Mouse (Mus musculus): ENCODE data around the gene Tbl1x. TPM values are rescaled to one million over a fixed set of nuclear protein-coding genes. Genes with fewer than 3 reads are reported as not detected.

The Tbl1x gene
- polyA plus RNA-seq, 1 experiment from 2014 or later, result 55.5 TPM

DNA sequence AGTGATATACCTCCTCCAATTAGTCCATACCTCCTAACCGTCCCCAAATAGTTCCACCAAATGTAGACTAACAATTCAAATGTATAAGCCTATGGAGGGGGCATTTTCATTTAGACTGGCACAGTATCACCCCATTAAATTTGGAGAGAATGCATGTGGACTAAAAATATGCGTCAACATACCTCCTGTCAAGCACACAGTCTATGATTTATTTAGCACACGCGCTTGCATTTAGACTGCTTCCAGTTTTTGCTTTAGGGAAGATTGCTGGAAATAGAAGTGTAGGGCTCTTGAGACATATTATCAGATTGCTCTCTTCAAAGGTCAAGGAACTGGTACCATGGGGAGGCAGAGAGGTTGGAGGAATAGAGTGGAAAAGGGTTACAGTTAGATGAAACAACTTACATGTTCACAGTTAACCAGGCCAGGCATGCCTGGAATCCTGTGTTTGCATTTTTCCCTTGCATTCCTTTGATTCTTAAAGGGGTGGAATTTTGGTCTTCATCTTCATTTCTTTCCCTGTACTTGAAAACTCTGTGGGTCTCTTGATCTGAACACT is 105.0 kb downstream of the Tbl1x start:
- Histone ChIP-seq H3K9me3 (ENCODE audit: control insufficient read depth, low read length) (no peaks in the 10 kb centered on the region), H3K27ac (ENCODE audit: low read length) (no peak overlapping the region)
- 81% methylated on average over 4 of the region's 4 CpGs for WGBS

DNA sequence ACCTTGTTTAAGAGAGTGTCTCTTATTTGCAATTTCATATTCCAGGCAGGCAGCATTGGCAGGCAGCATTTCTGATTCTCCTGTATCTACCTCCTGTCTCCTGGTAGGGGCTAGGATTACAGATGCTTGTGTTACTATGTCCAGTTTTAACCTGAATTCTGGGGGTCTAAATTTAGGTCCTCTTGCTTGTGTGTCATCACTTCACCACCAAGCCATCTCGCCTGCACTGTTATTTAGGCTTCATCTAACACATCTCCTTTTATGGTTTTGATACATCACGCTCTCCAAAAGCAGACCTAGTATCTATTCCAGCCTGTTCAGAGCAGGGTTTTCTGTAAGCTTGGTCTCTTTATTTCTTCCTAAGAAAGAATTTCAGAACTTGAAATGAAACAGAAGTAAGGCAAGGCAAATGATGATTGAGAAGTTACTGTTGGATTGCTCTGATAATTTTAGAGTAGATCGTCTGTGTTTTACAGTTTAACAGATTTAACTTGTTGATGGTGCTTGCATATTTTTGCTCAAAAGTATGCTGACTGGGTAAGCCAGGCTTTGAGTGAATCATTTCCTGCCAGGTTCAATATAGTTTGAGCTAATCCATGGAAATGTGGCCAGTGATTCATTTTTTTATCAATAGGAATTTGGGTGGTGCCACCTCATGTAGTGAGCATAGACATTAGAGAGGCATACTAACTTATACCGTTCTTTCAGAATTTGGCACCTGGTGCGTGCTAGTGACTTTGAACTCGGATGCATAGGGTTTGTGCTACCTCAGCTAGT is 106.7 kb downstream of the Tbl1x start:
- Histone ChIP-seq H3K4me3 (replicated peaks; ENCODE audit: low read length) (no peak overlapping the region), H3K27ac (ENCODE audit: low read length) (no peak overlapping the region), H3K9me3 (ENCODE audit: control insufficient read depth, low read length) (no peaks in the 10 kb centered on the region), H3K27me3 (replicated peaks; ENCODE audit: control insufficient read depth, insufficient read depth, low read length) (no peaks in the 10 kb centered on the region), H3K4me1 (replicated peaks; ENCODE audit: control insufficient read depth, insufficient read depth, low read length) (no peaks in the 10 kb centered on the region), H3K9ac (replicated peaks; ENCODE audit: low read depth, low read length) (no peak overlapping the region), H3K36me3 (ENCODE audit: control insufficient read depth, insufficient read depth) (no peaks in the 10 kb centered on the region), H3K4me2 (ENCODE audit: low read length) (no peak overlapping the region)
- 80% methylated on average over 6 of the region's 6 CpGs for WGBS
- no peak for ATAC-seq

More for the DNA sequence above, 105.0 kb downstream of the Tbl1x start:
- no peak overlapping the region for H3K9ac ChIP-seq (replicated peaks; ENCODE audit: low read depth, low read length)
- ATAC-seq, result no peak
- H3K4me2 ChIP-seq (ENCODE audit: low read length), result no peak overlapping the region
- H3K4me3 ChIP-seq (replicated peaks; ENCODE audit: low read length), result no peak overlapping the region
- no peaks in the 10 kb centered on the region for H3K27me3 ChIP-seq (replicated peaks; ENCODE audit: control insufficient read depth, insufficient read depth, low read length)
- no peaks in the 10 kb centered on the region for H3K4me1 ChIP-seq (replicated peaks; ENCODE audit: control insufficient read depth, insufficient read depth, low read length)
- no peaks in the 10 kb centered on the region for H3K36me3 ChIP-seq (ENCODE audit: control insufficient read depth, insufficient read depth)

DNA sequence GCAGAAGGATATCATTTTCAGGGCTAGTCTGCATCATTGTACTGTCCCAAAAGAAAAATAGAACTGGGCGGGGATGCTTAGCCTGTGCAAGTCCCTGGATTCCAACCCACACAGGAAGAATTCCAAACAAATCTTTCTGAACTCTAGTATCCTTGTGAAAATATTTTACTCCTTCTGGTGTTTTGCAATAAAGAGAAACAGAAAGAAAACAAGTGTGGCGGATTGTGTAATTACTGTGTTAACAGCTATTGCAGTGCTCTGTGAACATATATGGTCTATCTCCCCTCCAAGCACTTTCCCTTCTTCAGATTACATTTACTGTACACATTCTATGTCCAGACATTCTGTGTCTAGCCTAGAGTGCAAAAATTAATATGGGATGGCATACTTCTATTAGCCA is 119.6 kb downstream of the Tbl1x start:
- no peak for ATAC-seq
- WGBS, result 88% methylated on average over 2 of the region's 2 CpGs
- no peak overlapping the region for H3K9ac ChIP-seq (replicated peaks; ENCODE audit: low read depth, low read length)
- no peaks in the 10 kb centered on the region for H3K9me3 ChIP-seq (ENCODE audit: control insufficient read depth, low read length)
- H3K36me3 ChIP-seq (ENCODE audit: control insufficient read depth, insufficient read depth), result no peaks in the 10 kb centered on the region
- H3K4me2 ChIP-seq (ENCODE audit: low read length), result no peak overlapping the region
- H3K4me3 ChIP-seq (replicated peaks; ENCODE audit: low read length), result no peak overlapping the region
- no peaks in the 10 kb centered on the region for H3K27me3 ChIP-seq (replicated peaks; ENCODE audit: control insufficient read depth, insufficient read depth, low read length)
- H3K4me1 ChIP-seq (replicated peaks; ENCODE audit: control insufficient read depth, insufficient read depth, low read length), result no peaks in the 10 kb centered on the region
- H3K27ac ChIP-seq (ENCODE audit: low read length), result no peak overlapping the region

DNA sequence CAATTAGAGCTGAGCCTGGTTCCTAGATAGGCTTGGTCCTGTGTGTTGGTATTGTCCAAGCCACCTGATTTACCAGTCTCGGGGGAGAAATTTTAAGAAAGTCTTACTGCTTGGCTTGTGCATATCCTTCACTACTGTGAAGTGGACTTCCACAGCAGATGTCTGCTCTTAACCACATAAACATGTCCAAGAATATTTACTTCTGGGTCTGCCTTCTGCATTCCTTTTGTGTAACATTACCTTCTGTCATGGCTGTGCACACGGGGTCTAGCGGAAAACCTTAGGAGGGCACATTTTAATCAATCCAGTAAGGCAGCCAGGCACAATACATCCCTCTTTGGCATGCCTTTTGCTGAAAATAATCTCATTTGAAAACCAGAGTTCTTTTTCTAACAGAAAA is 125.7 kb downstream of the Tbl1x start:
- Histone ChIP-seq H3K9ac (replicated peaks; ENCODE audit: low read depth, low read length) (no peak overlapping the region), H3K4me3 (replicated peaks; ENCODE audit: low read length) (no peak overlapping the region), H3K4me1 (replicated peaks; ENCODE audit: control insufficient read depth, insufficient read depth, low read length) (no peaks in the 10 kb centered on the region), H3K27ac (ENCODE audit: low read length) (no peak overlapping the region), H3K27me3 (replicated peaks; ENCODE audit: control insufficient read depth, insufficient read depth, low read length) (no peaks in the 10 kb centered on the region), H3K9me3 (ENCODE audit: control insufficient read depth, low read length) (no peaks in the 10 kb centered on the region), H3K36me3 (ENCODE audit: control insufficient read depth, insufficient read depth) (no peaks in the 10 kb centered on the region), H3K4me2 (ENCODE audit: low read length) (no peak overlapping the region)
- 69% methylated on average over 3 of the region's 3 CpGs for WGBS
- ATAC-seq, result no peak

DNA sequence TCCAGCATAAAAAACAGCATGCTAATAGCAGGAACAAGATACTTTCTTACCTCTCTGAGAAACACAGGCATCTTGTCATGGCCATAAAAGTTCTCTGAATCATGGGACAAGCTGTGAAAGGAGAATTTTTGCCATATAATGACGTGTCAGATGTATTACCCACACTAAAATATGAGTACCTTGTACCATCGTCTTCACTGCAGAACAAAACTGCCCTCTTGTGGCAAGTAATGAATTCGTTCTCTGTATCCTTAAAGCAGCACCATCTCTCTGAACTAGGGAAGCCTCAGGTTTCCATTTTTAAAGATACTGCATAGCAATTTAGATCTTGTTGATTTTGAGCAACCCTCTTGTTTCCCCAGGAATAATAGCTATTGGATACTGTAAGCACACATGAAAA is 127.3 kb downstream of the Tbl1x start:
- Histone ChIP-seq H3K36me3 (ENCODE audit: control insufficient read depth, insufficient read depth) (no peaks in the 10 kb centered on the region), H3K9ac (replicated peaks; ENCODE audit: low read depth, low read length) (no peak overlapping the region), H3K27ac (ENCODE audit: low read length) (no peak overlapping the region), H3K4me3 (replicated peaks; ENCODE audit: low read length) (no peak overlapping the region), H3K27me3 (replicated peaks; ENCODE audit: control insufficient read depth, insufficient read depth, low read length) (no peaks in the 10 kb centered on the region), H3K4me1 (replicated peaks; ENCODE audit: control insufficient read depth, insufficient read depth, low read length) (no peaks in the 10 kb centered on the region), H3K9me3 (ENCODE audit: control insufficient read depth, low read length) (no peaks in the 10 kb centered on the region), H3K4me2 (ENCODE audit: low read length) (no peak overlapping the region)
- 15% methylated on average over 3 of the region's 3 CpGs for WGBS
- ATAC-seq, result peak; percentile 75

DNA sequence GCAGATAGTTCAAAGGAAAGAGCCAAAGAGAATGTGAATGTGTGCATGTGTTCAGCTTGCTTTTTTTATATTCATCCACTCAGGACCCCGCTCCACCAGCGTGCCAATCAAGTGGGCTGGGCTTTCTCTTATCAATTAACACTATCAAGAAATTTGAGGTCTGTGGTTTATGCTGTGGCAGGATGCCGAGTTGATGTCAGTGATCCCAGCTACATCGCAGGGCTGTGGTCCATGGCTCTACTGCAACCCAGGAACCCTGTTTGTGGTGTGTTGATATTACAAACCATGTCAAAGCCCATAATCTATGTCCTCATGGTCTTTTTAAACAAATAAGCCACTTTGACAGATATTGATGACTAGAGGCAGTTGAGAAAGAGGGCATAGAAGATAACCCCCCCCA is 129.5 kb downstream of the Tbl1x start:
- no peak for ATAC-seq
- Histone ChIP-seq H3K4me1 (replicated peaks; ENCODE audit: control insufficient read depth, insufficient read depth, low read length) (no peaks in the 10 kb centered on the region), H3K27me3 (replicated peaks; ENCODE audit: control insufficient read depth, insufficient read depth, low read length) (no peaks in the 10 kb centered on the region), H3K9me3 (ENCODE audit: control insufficient read depth, low read length) (no peaks in the 10 kb centered on the region), H3K27ac (ENCODE audit: low read length) (no peak overlapping the region), H3K4me3 (replicated peaks; ENCODE audit: low read length) (no peak overlapping the region), H3K4me2 (ENCODE audit: low read length) (no peak overlapping the region), H3K9ac (replicated peaks; ENCODE audit: low read depth, low read length) (no peak overlapping the region), H3K36me3 (ENCODE audit: control insufficient read depth, insufficient read depth) (0 out of 2 replicates have a peak, but pooled peaks cover 3% of the 10 kb centered on the region)
- WGBS, result 94% methylated on average over 4 of the region's 4 CpGs

DNA sequence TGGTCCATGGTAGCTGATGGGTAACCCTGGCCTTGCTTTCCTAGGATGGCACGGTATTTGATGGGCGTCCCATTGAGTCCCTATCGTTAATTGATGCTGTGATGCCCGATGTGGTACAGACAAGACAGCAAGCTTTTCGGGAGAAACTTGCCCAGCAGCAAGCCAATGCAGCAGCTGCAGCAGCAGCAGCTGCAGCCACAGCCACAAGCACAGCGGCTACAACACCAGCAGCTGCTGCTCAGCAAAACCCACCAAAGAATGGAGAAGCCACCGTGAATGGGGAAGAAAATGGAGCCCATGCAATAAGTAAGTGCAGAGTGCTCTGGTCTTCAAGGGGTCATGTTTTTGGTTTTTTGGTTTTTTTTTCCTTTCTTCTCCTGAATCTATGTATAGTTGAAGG is 135.4 kb downstream of the Tbl1x start:
- Histone ChIP-seq H3K4me2 (ENCODE audit: low read length) (no peak overlapping the region), H3K9me3 (ENCODE audit: control insufficient read depth, low read length) (no peaks in the 10 kb centered on the region), H3K27me3 (replicated peaks; ENCODE audit: control insufficient read depth, insufficient read depth, low read length) (no peaks in the 10 kb centered on the region), H3K4me1 (replicated peaks; ENCODE audit: control insufficient read depth, insufficient read depth, low read length) (no peaks in the 10 kb centered on the region), H3K9ac (replicated peaks; ENCODE audit: low read depth, low read length) (no peak overlapping the region), H3K4me3 (replicated peaks; ENCODE audit: low read length) (no peak overlapping the region), H3K36me3 (ENCODE audit: control insufficient read depth, insufficient read depth) (peaks cover 11% of the 10 kb centered on the region; the same call in 1 of the 2 replicates), H3K27ac (ENCODE audit: low read length) (no peak overlapping the region)
- no peak for ATAC-seq
- WGBS, result 89% methylated on average over 7 of the region's 7 CpGs

DNA sequence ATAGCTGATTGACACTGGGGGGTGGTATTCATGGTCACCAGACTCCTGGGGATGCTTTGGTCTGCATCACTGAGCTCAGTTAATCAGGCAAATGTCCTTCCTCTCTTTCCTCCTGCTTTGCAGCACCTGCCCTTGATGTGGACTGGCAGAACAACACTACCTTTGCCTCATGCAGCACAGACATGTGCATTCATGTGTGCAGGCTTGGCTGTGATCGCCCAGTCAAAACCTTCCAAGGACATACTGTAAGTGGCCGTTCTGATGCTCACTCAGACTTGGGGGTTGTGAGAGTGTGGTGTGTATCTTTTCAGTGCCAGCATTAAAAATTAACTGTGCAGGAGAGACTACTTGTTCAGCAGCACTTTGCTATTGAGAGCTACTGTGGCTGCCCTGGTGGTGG is 139.4 kb downstream of the Tbl1x start:
- WGBS, result 90% methylated on average over 2 of the region's 2 CpGs

DNA sequence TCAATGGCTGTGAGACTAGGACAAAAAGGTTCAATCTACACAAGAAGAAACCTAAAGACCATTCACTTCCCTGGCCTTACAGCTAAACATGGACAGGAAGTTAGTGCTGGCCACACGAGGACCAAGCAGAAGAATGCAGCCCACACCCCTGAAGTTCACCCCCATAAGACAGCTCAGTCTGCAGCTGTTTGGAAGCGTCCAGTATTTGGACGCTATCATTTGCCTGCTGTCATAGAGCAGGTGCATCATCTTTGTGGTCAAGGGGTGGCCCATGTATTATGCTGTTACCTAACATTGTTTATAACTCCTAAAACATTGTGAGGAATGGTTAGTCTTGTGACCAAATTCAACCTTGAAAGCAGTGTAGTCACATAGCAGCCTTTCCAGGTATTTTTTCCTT is 151.2 kb downstream of the Tbl1x start:
- no peak overlapping the region for H3K9ac ChIP-seq (replicated peaks; ENCODE audit: low read depth, low read length)
- no peak overlapping the region for H3K27ac ChIP-seq (ENCODE audit: low read length)
- H3K27me3 ChIP-seq (replicated peaks; ENCODE audit: control insufficient read depth, insufficient read depth, low read length), result no peaks in the 10 kb centered on the region
- no peaks in the 10 kb centered on the region; the same call in 1 of the 2 replicates for H3K9me3 ChIP-seq (ENCODE audit: control insufficient read depth, low read length)
- peaks cover 3% of the 10 kb centered on the region; the same call in 1 of the 2 replicates for H3K36me3 ChIP-seq (ENCODE audit: control insufficient read depth, insufficient read depth)
- WGBS, result 86% methylated on average over 3 of the region's 3 CpGs
- H3K4me1 ChIP-seq (replicated peaks; ENCODE audit: control insufficient read depth, insufficient read depth, low read length), result no peaks in the 10 kb centered on the region
- H3K4me3 ChIP-seq (replicated peaks; ENCODE audit: low read length), result no peak overlapping the region
- no peak for ATAC-seq
- no peak overlapping the region for H3K4me2 ChIP-seq (ENCODE audit: low read length)

More for the DNA sequence above, 139.4 kb downstream of the Tbl1x start:
- H3K9ac ChIP-seq (replicated peaks; ENCODE audit: low read depth, low read length), result no peak overlapping the region
- ATAC-seq, result no peak
- H3K4me2 ChIP-seq (ENCODE audit: low read length), result no peak overlapping the region
- H3K4me3 ChIP-seq (replicated peaks; ENCODE audit: low read length), result no peak overlapping the region
- no peaks in the 10 kb centered on the region for H3K9me3 ChIP-seq (ENCODE audit: control insufficient read depth, low read length)
- peaks cover 14% of the 10 kb centered on the region; the same call in 1 of the 2 replicates for H3K36me3 ChIP-seq (ENCODE audit: control insufficient read depth, insufficient read depth)
- no peak overlapping the region for H3K27ac ChIP-seq (ENCODE audit: low read length)
- no peaks in the 10 kb centered on the region for H3K4me1 ChIP-seq (replicated peaks; ENCODE audit: control insufficient read depth, insufficient read depth, low read length)
- no peaks in the 10 kb centered on the region for H3K27me3 ChIP-seq (replicated peaks; ENCODE audit: control insufficient read depth, insufficient read depth, low read length)

Measured in forebrain, embryonic 16.5 days (tissue).